Mouse (Mus musculus) MEL (cell line): ENCODE data around the gene Npy. TPM values are rescaled to one million over a fixed set of nuclear protein-coding genes. Genes with fewer than 3 reads are reported as not detected.

Source experiments
- DNase-seq: peaks from one replicate; pipeline ENCODE4 v3.0.0; 2011; ENCODE audit warnings: low read depth, low spot score
- H3K27ac ChIP-seq: 2 replicates; pipeline ENCODE4 v1.5.1; 2012; ENCODE audit warnings: low read depth, mild to moderate bottlenecking, control low read depth, low read length, moderate library complexity; ENCODE audit not compliant: control insufficient read depth
- H3K27me3 ChIP-seq, 2 experiments: fragments of 150-350 bp in 1 of 2; sonication (generic) in 1 of 2; 2 replicates each; pipeline ENCODE4 v1.6.1; 2012; ENCODE audit warnings: low read length in 2 of 2, mild to moderate bottlenecking in 2 of 2, improper control_type of control experiment in 1 of 2, moderate library complexity in 1 of 2; ENCODE audit not compliant: insufficient read depth in 2 of 2, control insufficient read depth in 1 of 2
- H3K36me3 ChIP-seq, 2 experiments: 2 replicates each; pipeline ENCODE4 v1.6.1; 2012 to 2014; ENCODE audit warnings: low read length in 2 of 2, improper control_type of control experiment in 1 of 2, inconsistent platforms in 1 of 2, mild to moderate bottlenecking in 1 of 2; ENCODE audit not compliant: insufficient read depth in 2 of 2, control insufficient read depth in 1 of 2
- H3K4me1 ChIP-seq, 2 experiments: fragments of 150-350 bp in 1 of 2; sonication (generic) in 1 of 2; 2 replicates each; pipeline ENCODE4 v1.6.1; 2012; ENCODE audit warnings: low read length in 2 of 2, improper control_type of control experiment in 1 of 2, mild to moderate bottlenecking in 1 of 2; ENCODE audit not compliant: insufficient read depth in 2 of 2, control insufficient read depth in 1 of 2
- H3K4me3 ChIP-seq, 2 experiments: fragments of 150-350 bp in 1 of 2; sonication (generic) in 1 of 2; 2 replicates each; pipeline ENCODE4 v1.5.1; 2012; ENCODE audit warnings: low read depth in 2 of 2, low read length in 2 of 2, mild to moderate bottlenecking in 2 of 2, moderate library complexity in 2 of 2, control low read depth in 1 of 2, improper control_type of control experiment in 1 of 2; ENCODE audit not compliant: control insufficient read depth in 1 of 2, insufficient read depth in 1 of 2
- H3K79me2 ChIP-seq: 2 replicates; pipeline ENCODE4 v1.6.1; 2012; ENCODE audit warnings: mild to moderate bottlenecking, low read length, moderate library complexity; ENCODE audit not compliant: control insufficient read depth, poor library complexity, insufficient read depth
- H3K9ac ChIP-seq: 2 replicates; pipeline ENCODE4 v1.6.1; 2012; ENCODE audit warnings: low read depth, mild to moderate bottlenecking, control low read depth, low read length, moderate library complexity; ENCODE audit not compliant: control insufficient read depth, poor library complexity, severe bottlenecking
- H3K9me3 ChIP-seq: fragments of 150-350 bp; sonication (generic); replicated peaks from 2 replicates; pipeline ENCODE4 v1.6.1; 2012; ENCODE audit warnings: mild to moderate bottlenecking, low read length, improper control_type of control experiment, moderate library complexity; ENCODE audit not compliant: insufficient read depth
- BHLHE40 ChIP-seq: IDR thresholded peaks from 2 replicates; pipeline ENCODE4 v1.6.1; 2012; ENCODE audit warnings: low read depth, mild to moderate bottlenecking, inconsistent platforms, low read length, improper control_type of control experiment, borderline replicate concordance
- CHD2 ChIP-seq: IDR thresholded peaks from 2 replicates; pipeline ENCODE4 v1.6.1; 2011; ENCODE audit warnings: low read length, improper control_type of control experiment
- CTCF ChIP-seq, 3 experiments: IDR thresholded peaks in 2 of 3; conservative IDR thresholded peaks in 1 of 3; 2 replicates each; pipeline ENCODE4 v1.5.1; 2011 to 2012; ENCODE audit warnings: low read length in 3 of 3, low read depth in 2 of 3, mild to moderate bottlenecking in 2 of 3, improper control_type of control experiment in 1 of 3, inconsistent platforms in 1 of 3, mixed read lengths in 1 of 3, moderate library complexity in 1 of 3; ENCODE audit not compliant: control insufficient read depth in 1 of 3, insufficient read depth in 1 of 3, poor library complexity in 1 of 3, severe bottlenecking in 1 of 3
- ELF1 ChIP-seq: IDR thresholded peaks from 2 replicates; pipeline ENCODE4 v1.6.1; 2014; ENCODE audit warnings: low read depth, mild to moderate bottlenecking, inconsistent platforms, low read length, improper control_type of control experiment, moderate library complexity
- EP300 ChIP-seq, 2 experiments: IDR thresholded peaks; 2 replicates each; pipeline ENCODE4 v1.6.1; 2011; ENCODE audit warnings: improper control_type of control experiment in 2 of 2, low read length in 2 of 2, low read depth in 1 of 2, mild to moderate bottlenecking in 1 of 2
- ETS1 ChIP-seq: IDR thresholded peaks from 2 replicates; pipeline ENCODE4 v1.6.1; 2012; ENCODE audit warnings: low read depth, mild to moderate bottlenecking, inconsistent platforms, low read length, improper control_type of control experiment, moderate library complexity
- GABPA ChIP-seq: IDR thresholded peaks from 2 replicates; pipeline ENCODE4 v1.6.1; 2012; ENCODE audit warnings: low read depth, mild to moderate bottlenecking, inconsistent platforms, low read length, improper control_type of control experiment, moderate library complexity
- HCFC1 ChIP-seq: IDR thresholded peaks from 2 replicates; pipeline ENCODE4 v1.6.1; 2012; ENCODE audit warnings: low read depth, mild to moderate bottlenecking, inconsistent platforms, low read length, improper control_type of control experiment, moderate library complexity
- KAT2A ChIP-seq: conservative IDR thresholded peaks from 2 replicates; pipeline ENCODE4 v1.6.1; 2012; ENCODE audit warnings: low read depth, low read length, improper control_type of control experiment, inconsistent platforms
- MAFK ChIP-seq: IDR thresholded peaks from 2 replicates; pipeline ENCODE4 v1.6.1; 2011; ENCODE audit warnings: low read depth, mild to moderate bottlenecking, low read length, improper control_type of control experiment, borderline replicate concordance
- MAZ ChIP-seq: IDR thresholded peaks from 2 replicates; pipeline ENCODE4 v1.6.1; 2012; ENCODE audit warnings: low read depth, mild to moderate bottlenecking, inconsistent platforms, low read length, improper control_type of control experiment
- MEF2A ChIP-seq: IDR thresholded peaks from 2 replicates; pipeline ENCODE4 v1.6.1; 2014; ENCODE audit warnings: low read depth, mild to moderate bottlenecking, inconsistent platforms, low read length, improper control_type of control experiment; ENCODE audit not compliant: poor library complexity, insufficient replicate concordance, severe bottlenecking; ENCODE audit errors: extremely low read depth
- NELFE ChIP-seq: IDR thresholded peaks from 2 replicates; pipeline ENCODE4 v1.6.1; 2011; ENCODE audit warnings: low read depth, low read length, improper control_type of control experiment
- POLR2A ChIP-seq, 2 experiments: IDR thresholded peaks; 2 replicates each; pipeline ENCODE4 v1.6.1; 2011 to 2012; ENCODE audit warnings: low read length in 2 of 2, mild to moderate bottlenecking in 2 of 2, control low read depth in 1 of 2, improper control_type of control experiment in 1 of 2, low read depth in 1 of 2, moderate library complexity in 1 of 2; ENCODE audit not compliant: control insufficient read depth in 1 of 2, insufficient read depth in 1 of 2, poor library complexity in 1 of 2
- POLR2AphosphoS5 ChIP-seq: IDR thresholded peaks from 2 replicates; pipeline ENCODE4 v1.6.1; 2012; ENCODE audit warnings: low read depth, borderline replicate concordance, mild to moderate bottlenecking, inconsistent platforms, low read length, moderate library complexity, mixed read lengths
- RCOR1 ChIP-seq: IDR thresholded peaks from 2 replicates; pipeline ENCODE4 v1.6.1; 2012; ENCODE audit warnings: low read depth, mild to moderate bottlenecking, inconsistent platforms, low read length, improper control_type of control experiment
- SMC3 ChIP-seq: IDR thresholded peaks from 2 replicates; pipeline ENCODE4 v1.6.1; 2011; ENCODE audit warnings: low read depth, low read length, improper control_type of control experiment
- TAL1 ChIP-seq: IDR thresholded peaks from 2 replicates; pipeline ENCODE4 v1.6.1; 2012; ENCODE audit warnings: mild to moderate bottlenecking, inconsistent platforms, low read length, moderate library complexity, mixed read lengths
- USF1 ChIP-seq: IDR thresholded peaks from 2 replicates; pipeline ENCODE4 v1.6.1; 2014; ENCODE audit warnings: low read depth, mild to moderate bottlenecking, inconsistent platforms, low read length, improper control_type of control experiment, moderate library complexity
- USF2 ChIP-seq, 2 experiments: IDR thresholded peaks; 2 replicates each; pipeline ENCODE4 v1.6.1; 2011 to 2012; ENCODE audit warnings: improper control_type of control experiment in 2 of 2, low read length in 2 of 2, borderline replicate concordance in 1 of 2, inconsistent platforms in 1 of 2, low read depth in 1 of 2, mild to moderate bottlenecking in 1 of 2; ENCODE audit not compliant: insufficient read depth in 1 of 2
- ZKSCAN1 ChIP-seq: IDR thresholded peaks from 2 replicates; pipeline ENCODE4 v1.6.1; 2012; ENCODE audit warnings: low read depth, mild to moderate bottlenecking, inconsistent platforms, low read length, improper control_type of control experiment, moderate library complexity
- polyA plus RNA-seq, 2 experiments: library from polyadenylated mRNA; stranded (reverse) in 1 of 2; unstranded in 1 of 2; fragments of >175 nt in 1 of 2; fragments of >200 nt in 1 of 2; gene quantifications; 2 replicates each; pipeline versions ENCODE4 v1.2.1 to v1.2.4; 2012; ENCODE audit warnings: low replicate concordance in 2 of 2, low read depth in 1 of 2; ENCODE audit not compliant: insufficient read length in 2 of 2, insufficient read depth in 1 of 2, missing spikeins in 1 of 2
- total RNA-seq: library from RNA; depleted of rRNA; stranded (reverse); fragments of 300-350 nt; gene quantifications from 2 replicates; pipeline ENCODE4 v1.2.3, GENCODE M21; 2012

Gene Npy
- total and polyA plus RNA-seq, 3 experiments = not detected

GRCm38 (mm10) chr6:49856830-49857229 is 34.3 kb downstream of the Npy start:
- Histone ChIP-seq H3K27ac (no peak overlapping the region), H3K27me3 (no peaks in the 10 kb centered on the region), H3K79me2 (no peaks in the 10 kb centered on the region)
- TF ChIP-seq NELFE (no peak), SMC3 (no peak), CHD2 (no peak), POLR2AphosphoS5 (no peak), ELF1 (no peak), ETS1 (no peak), TAL1 (no peak), KAT2A (no peak), USF2 (IDR thresholded peaks at IDR 0.05; ENCODE audit: borderline replicate concordance in 1 of 2, insufficient read depth in 1 of 2, low read depth in 1 of 2, low read length in 2 of 2) (no peak), MAZ (no peak), MEF2A (no peak), HCFC1 (no peak), EP300 (IDR thresholded peaks at IDR 0.05; ENCODE audit: low read depth in 1 of 2, low read length in 2 of 2) (no peak), USF1 (no peak), ZKSCAN1 (no peak), CTCF (IDR thresholded peaks at IDR 0.05 in 2 of 3, conservative IDR thresholded peaks at IDR 0.05 in 1 of 3; ENCODE audit: control insufficient read depth in 1 of 3, insufficient read depth in 1 of 3, low read depth in 2 of 3, low read length in 3 of 3, poor library complexity in 1 of 3, severe bottlenecking in 1 of 3) (no peak), MAFK (no peak), RCOR1 (no peak)
- TF ChIP-seq, all 39 proteins: peak for 0
- H3K4me1 ChIP-seq = no peaks in the 10 kb centered on the region
- no peaks in the 10 kb centered on the region for H3K36me3 ChIP-seq
- no peaks in the 10 kb centered on the region for H3K9me3 ChIP-seq
- H3K9ac ChIP-seq = no peak overlapping the region
- H3K4me3 ChIP-seq = no peak overlapping the region
- DNase-seq = no peak

GRCm38 (mm10) chr6:49867571-49867970 is 45.1 kb downstream of the Npy start:
- H3K9me3 ChIP-seq = no peaks in the 10 kb centered on the region
- no peaks in the 10 kb centered on the region for H3K4me1 ChIP-seq
- no peak overlapping the region for H3K27ac ChIP-seq
- no peaks in the 10 kb centered on the region for H3K79me2 ChIP-seq
- H3K9ac ChIP-seq = no peak overlapping the region
- no peak overlapping the region for H3K4me3 ChIP-seq
- TF ChIP-seq TAL1 = no peak
- TF ChIP-seq MAZ = no peak
- TF ChIP-seq BHLHE40 = no peak
- TF ChIP-seq SMC3 = no peak
- no peak for TF ChIP-seq POLR2A (IDR thresholded peaks at IDR 0.05; ENCODE audit: control insufficient read depth in 1 of 2, insufficient read depth in 1 of 2, low read depth in 1 of 2, low read length in 2 of 2, poor library complexity in 1 of 2)
- no peak for TF ChIP-seq MEF2A
- no peak for TF ChIP-seq GABPA
- TF ChIP-seq NELFE = no peak
- no peak for DNase-seq
- H3K36me3 ChIP-seq = no peaks in the 10 kb centered on the region
- no peaks in the 10 kb centered on the region for H3K27me3 ChIP-seq
